Mouse (Mus musculus): Measurements from ENCODE around the gene Ptp4a2.
"Not testable (repeated sequence)": the region's sequence is repeated elsewhere in the genome, so short reads cannot be mapped to it uniquely, and the experiment has no call there.

Ptp4a2 gene

GRCm38 (mm10) chr4:129850491-129850890 is 39.5 kb downstream of the Ptp4a2 start:
- DNase-seq (ENCODE audit: low spot score in 2 of 2) = no peak

- no peak for DNase-seq (ENCODE audit: low spot score in 2 of 2)
These were observed 40.8 kb downstream of the Ptp4a2 start for GRCm38 (mm10) chr4:129851861-129852260.

GRCm38 (mm10) chr4:129853053-129853452 is 42.0 kb downstream of the Ptp4a2 start:
- DNase-seq (ENCODE audit: low spot score in 2 of 2) = no peak

- DNase-seq (ENCODE audit: low spot score in 2 of 2) = no peak
These were observed 43.0 kb downstream of the Ptp4a2 start for GRCm38 (mm10) chr4:129853996-129854395.

GRCm38 (mm10) chr4:129854615-129855014 is 43.6 kb downstream of the Ptp4a2 start:
- DNase-seq (ENCODE audit: low spot score in 2 of 2) = no peak

- DNase-seq (ENCODE audit: low spot score in 2 of 2) = no peak
These were observed 44.3 kb downstream of the Ptp4a2 start for GRCm38 (mm10) chr4:129855051-129855970.

- DNase-seq (ENCODE audit: low spot score in 2 of 2) = no peak
These were observed 49.4 kb downstream of the Ptp4a2 start for GRCm38 (mm10) chr4:129860456-129860855.

- DNase-seq (ENCODE audit: low spot score in 2 of 2) = no peak
These were observed 50.4 kb downstream of the Ptp4a2 start for GRCm38 (mm10) chr4:129861400-129861799.

GRCm38 (mm10) chr4:129862357-129862756 is 51.3 kb downstream of the Ptp4a2 start:
- no peak for DNase-seq (ENCODE audit: low spot score in 2 of 2)

- not testable (repeated sequence) for DNase-seq (ENCODE audit: low spot score in 2 of 2)
These were observed 55.2 kb downstream of the Ptp4a2 start for GRCm38 (mm10) chr4:129866171-129866570.

- no peak for DNase-seq (ENCODE audit: low spot score in 2 of 2)
These were observed 57.2 kb downstream of the Ptp4a2 start for GRCm38 (mm10) chr4:129868211-129868610.

GRCm38 (mm10) chr4:129870483-129870882 is 59.5 kb downstream of the Ptp4a2 start:
- DNase-seq (ENCODE audit: low spot score in 2 of 2) = no peak

- no peak for DNase-seq (ENCODE audit: low spot score in 2 of 2)
These were observed 61.4 kb downstream of the Ptp4a2 start for GRCm38 (mm10) chr4:129872376-129872922.

- DNase-seq (ENCODE audit: low spot score in 2 of 2) = no peak
These were observed 63.8 kb downstream of the Ptp4a2 start for GRCm38 (mm10) chr4:129874805-129875204.

- no peak for DNase-seq (ENCODE audit: low spot score in 2 of 2)
These were observed 64.4 kb downstream of the Ptp4a2 start for GRCm38 (mm10) chr4:129875406-129875805.

- peak; percentile 80 to 85 for DNase-seq (ENCODE audit: low spot score in 2 of 2)
These were observed 66.1 kb downstream of the Ptp4a2 start for GRCm38 (mm10) chr4:129876831-129877764.

GRCm38 (mm10) chr4:129877967-129878655 is 67.1 kb downstream of the Ptp4a2 start:
- DNase-seq (ENCODE audit: low spot score in 2 of 2) = no peak

GRCm38 (mm10) chr4:129878656-129879145 is 67.7 kb downstream of the Ptp4a2 start:
- DNase-seq (ENCODE audit: low spot score in 2 of 2) = no peak

- DNase-seq (ENCODE audit: low spot score in 2 of 2) = no peak
These were observed 68.3 kb downstream of the Ptp4a2 start for GRCm38 (mm10) chr4:129879206-129879780.

GRCm38 (mm10) chr4:129880615-129881014 is 69.6 kb downstream of the Ptp4a2 start:
- no peak for DNase-seq (ENCODE audit: low spot score in 2 of 2)

- no peak for DNase-seq (ENCODE audit: low spot score in 2 of 2)
These were observed 70.6 kb downstream of the Ptp4a2 start for GRCm38 (mm10) chr4:129881661-129882060.
